Mouse (Mus musculus) neural tube, embryonic 13.5 days (tissue): ENCODE measurements around the gene Man2a1. TPM values are rescaled to one million over a fixed set of nuclear protein-coding genes. Genes with fewer than 3 reads are reported as not detected.
A peak's percentile ranks its signal among the peaks of the same experiment; 100 is the strongest.

ENCODE experiments used
- ATAC-seq: fragments of 200-750 bp; cut with Nextera tagmentation; 2 replicates; pipeline ENCODE4 v1.8.0; 2017; ENCODE audit warnings: low read depth, mild to moderate bottlenecking, moderate TSS enrichment, moderate library complexity
- H3K27ac ChIP-seq: fragments of 300-500 bp; sonication (generic); replicated peaks from 2 replicates; pipeline ENCODE4 v1.5.1; 2015; ENCODE audit warnings: moderate library complexity, mild to moderate bottlenecking, inconsistent platforms
- H3K27me3 ChIP-seq: fragments of 300-500 bp; sonication (generic); 2 replicates; pipeline ENCODE4 v1.6.1; 2015; ENCODE audit warnings: mild to moderate bottlenecking, inconsistent platforms
- H3K36me3 ChIP-seq: fragments of 300-500 bp; sonication (generic); 2 replicates; pipeline ENCODE4 v1.6.1; 2015; ENCODE audit warnings: mild to moderate bottlenecking, inconsistent platforms
- H3K4me1 ChIP-seq: fragments of 300-500 bp; sonication (generic); replicated peaks from 2 replicates; pipeline ENCODE4 v1.6.1; 2015; ENCODE audit warnings: inconsistent platforms
- H3K4me2 ChIP-seq: fragments of 300-500 bp; sonication (generic); 2 replicates; pipeline ENCODE4 v1.6.1; 2015; ENCODE audit warnings: inconsistent platforms, mild to moderate bottlenecking, moderate library complexity
- H3K4me3 ChIP-seq: fragments of 300-500 bp; sonication (generic); 2 replicates; pipeline ENCODE4 v1.5.1; 2015; ENCODE audit warnings: mild to moderate bottlenecking, inconsistent platforms
- H3K9ac ChIP-seq: fragments of 300-500 bp; sonication (generic); 2 replicates; pipeline ENCODE4 v1.6.1; 2015; ENCODE audit warnings: moderate library complexity, mild to moderate bottlenecking, inconsistent platforms
- H3K9me3 ChIP-seq: fragments of 300-500 bp; sonication (generic); 2 replicates; pipeline ENCODE4 v1.6.1; 2016; ENCODE audit warnings: inconsistent platforms
- WGBS: fragments of 180-500 bp; shearing (Covaris S2); methylation state at CpG from one replicate; pipeline ENCODE4 v1.1.7; 2015; 5-methylcytosine and 5-hydroxymethylcytosine counted together
- polyA plus RNA-seq: library from polyadenylated mRNA; unstranded; fragments of >200 nt; fragmentation: Nextera tagmentation; extraction: Ambion mirVana; gene quantifications from 2 replicates; pipeline ENCODE4 v1.2.1, GENCODE M21; 2015

Gene Man2a1
- polyA plus RNA-seq, 1 experiment from 2014 or later: 5.3 TPM

GRCm38 (mm10) chr17:64643644-64644043 lies 43.1 kb downstream of the Man2a1 start:
- peaks cover 23% of the 10 kb centered on the region for H3K4me1 ChIP-seq
- no peak overlapping the region for H3K4me3 ChIP-seq
- H3K9ac ChIP-seq: no peak overlapping the region
- H3K36me3 ChIP-seq: no peaks in the 10 kb centered on the region
- H3K27ac ChIP-seq: no peak overlapping the region
- no peaks in the 10 kb centered on the region for H3K9me3 ChIP-seq
- no peaks in the 10 kb centered on the region for H3K27me3 ChIP-seq
- H3K4me2 ChIP-seq: no peak overlapping the region
- ATAC-seq: no peak
- WGBS: 28% methylated on average over 7 of the region's 7 CpGs

- H3K4me3 ChIP-seq: no peak overlapping the region
- 82% methylated on average over 8 of the region's 8 CpGs for WGBS
- ATAC-seq: no peak
- no peak overlapping the region for H3K9ac ChIP-seq
- no peaks in the 10 kb centered on the region for H3K36me3 ChIP-seq
- no peaks in the 10 kb centered on the region for H3K9me3 ChIP-seq
- no peaks in the 10 kb centered on the region for H3K27me3 ChIP-seq
- no peak overlapping the region for H3K27ac ChIP-seq
- H3K4me1 ChIP-seq: peaks cover 23% of the 10 kb centered on the region
- no peak overlapping the region for H3K4me2 ChIP-seq
Measured at GRCm38 (mm10) chr17:64644888-64645605, 44.5 kb downstream of the Man2a1 start.

- H3K4me3 ChIP-seq: no peak overlapping the region
- H3K27ac ChIP-seq: no peak overlapping the region
- no peaks in the 10 kb centered on the region for H3K27me3 ChIP-seq
- H3K36me3 ChIP-seq: peaks cover 10% of the 10 kb centered on the region
- no peak overlapping the region for H3K4me2 ChIP-seq
- no peak for ATAC-seq
- peaks cover 14% of the 10 kb centered on the region for H3K4me1 ChIP-seq
- H3K9ac ChIP-seq: no peak overlapping the region
- H3K9me3 ChIP-seq: peaks cover 3% of the 10 kb centered on the region; the same call in 1 of the 2 replicates
- WGBS: 82% methylated on average over 9 of the region's 9 CpGs
Measured at GRCm38 (mm10) chr17:64647396-64647795, 46.9 kb downstream of the Man2a1 start.

- no peak overlapping the region for H3K4me2 ChIP-seq
- 77% methylated on average over 9 of the region's 9 CpGs for WGBS
- H3K4me3 ChIP-seq: no peak overlapping the region
- no peak for ATAC-seq
- peaks cover 7% of the 10 kb centered on the region; the same call in 1 of the 2 replicates for H3K9me3 ChIP-seq
- H3K9ac ChIP-seq: no peak overlapping the region
- H3K4me1 ChIP-seq: no peaks in the 10 kb centered on the region
- H3K27ac ChIP-seq: no peak overlapping the region
- no peaks in the 10 kb centered on the region for H3K27me3 ChIP-seq
- H3K36me3 ChIP-seq: peaks cover 20% of the 10 kb centered on the region
Measured at GRCm38 (mm10) chr17:64650702-64651101, 50.2 kb downstream of the Man2a1 start.

- WGBS: 90% methylated on average over 2 of the region's 2 CpGs
- no peak overlapping the region for H3K4me3 ChIP-seq
- H3K27me3 ChIP-seq: no peaks in the 10 kb centered on the region
- H3K9ac ChIP-seq: no peak overlapping the region
- peaks cover 7% of the 10 kb centered on the region; the same call in 1 of the 2 replicates for H3K9me3 ChIP-seq
- H3K4me2 ChIP-seq: no peak overlapping the region
- H3K4me1 ChIP-seq: no peaks in the 10 kb centered on the region
- no peak for ATAC-seq
- peaks cover 24% of the 10 kb centered on the region for H3K36me3 ChIP-seq
- H3K27ac ChIP-seq: no peak overlapping the region
Measured at GRCm38 (mm10) chr17:64653621-64654020, 53.1 kb downstream of the Man2a1 start.

GRCm38 (mm10) chr17:64659682-64660081 lies 59.1 kb downstream of the Man2a1 start:
- no peak overlapping the region for H3K4me2 ChIP-seq
- no peak overlapping the region for H3K4me3 ChIP-seq
- H3K9ac ChIP-seq: no peak overlapping the region
- H3K4me1 ChIP-seq: no peaks in the 10 kb centered on the region
- H3K27ac ChIP-seq: no peak overlapping the region
- no peaks in the 10 kb centered on the region for H3K27me3 ChIP-seq
- ATAC-seq: no peak
- peaks cover 21% of the 10 kb centered on the region for H3K36me3 ChIP-seq
- H3K9me3 ChIP-seq: no peaks in the 10 kb centered on the region
- 93% methylated on average over 4 of the region's 4 CpGs for WGBS

GRCm38 (mm10) chr17:64666518-64666917 lies 66.0 kb downstream of the Man2a1 start:
- H3K36me3 ChIP-seq: peaks cover 19% of the 10 kb centered on the region
- 76% methylated on average over 4 of the region's 4 CpGs for WGBS

GRCm38 (mm10) chr17:64668504-64668903 lies 68.0 kb downstream of the Man2a1 start:
- Histone ChIP-seq H3K4me3 (no peak overlapping the region), H3K4me1 (no peaks in the 10 kb centered on the region; the same call in 1 of the 2 replicates), H3K9me3 (no peaks in the 10 kb centered on the region), H3K4me2 (no peak overlapping the region), H3K27ac (no peak overlapping the region), H3K9ac (no peak overlapping the region), H3K36me3 (peaks cover 30% of the 10 kb centered on the region), H3K27me3 (no peaks in the 10 kb centered on the region)
- WGBS: 73% methylated on average over 5 of the region's 5 CpGs
- ATAC-seq: no peak

More at GRCm38 (mm10) chr17:64666518-64666917, 66.0 kb downstream of the Man2a1 start:
- Histone ChIP-seq H3K4me2 (no peak overlapping the region), H3K27ac (no peak overlapping the region), H3K9me3 (no peaks in the 10 kb centered on the region), H3K27me3 (no peaks in the 10 kb centered on the region), H3K9ac (no peak overlapping the region), H3K4me3 (no peak overlapping the region), H3K4me1 (no peaks in the 10 kb centered on the region; the same call in 1 of the 2 replicates)
- ATAC-seq: no peak

GRCm38 (mm10) chr17:64674401-64674800 lies 73.9 kb downstream of the Man2a1 start:
- Histone ChIP-seq H3K9ac (no peak overlapping the region), H3K27me3 (no peaks in the 10 kb centered on the region), H3K27ac (no peak overlapping the region), H3K9me3 (no peaks in the 10 kb centered on the region), H3K4me3 (no peak overlapping the region), H3K4me1 (0 out of 2 replicates have a peak, but pooled peaks cover 3% of the 10 kb centered on the region), H3K36me3 (peaks cover 46% of the 10 kb centered on the region), H3K4me2 (no peak overlapping the region)
- 97% methylated on average over 1 of the region's 1 CpGs for WGBS
- no peak for ATAC-seq

- 96% methylated on average over 6 of the region's 6 CpGs for WGBS
- no peak for ATAC-seq
Measured at GRCm38 (mm10) chr17:64674980-64675379, 74.4 kb downstream of the Man2a1 start.

GRCm38 (mm10) chr17:64676735-64677469 lies 76.4 kb downstream of the Man2a1 start:
- ATAC-seq: peak; percentile 72
- Histone ChIP-seq H3K27me3 (no peaks in the 10 kb centered on the region), H3K27ac (no peak overlapping the region), H3K4me2 (no peak overlapping the region), H3K4me3 (no peak overlapping the region), H3K9ac (no peak overlapping the region), H3K9me3 (no peaks in the 10 kb centered on the region), H3K36me3 (peaks cover 26% of the 10 kb centered on the region), H3K4me1 (0 out of 2 replicates have a peak, but pooled peaks cover 3% of the 10 kb centered on the region)
- WGBS: 71% methylated on average over 10 of the region's 10 CpGs

More at GRCm38 (mm10) chr17:64674980-64675379, 74.4 kb downstream of the Man2a1 start:
- H3K27ac ChIP-seq: no peak overlapping the region
- H3K36me3 ChIP-seq: peaks cover 41% of the 10 kb centered on the region
- no peak overlapping the region for H3K4me3 ChIP-seq
- no peaks in the 10 kb centered on the region for H3K27me3 ChIP-seq
- no peak overlapping the region for H3K4me2 ChIP-seq
- H3K9me3 ChIP-seq: no peaks in the 10 kb centered on the region
- no peak overlapping the region for H3K9ac ChIP-seq
- 0 out of 2 replicates have a peak, but pooled peaks cover 3% of the 10 kb centered on the region for H3K4me1 ChIP-seq

- no peaks in the 10 kb centered on the region for H3K36me3 ChIP-seq
- ATAC-seq: no peak
- 94% methylated on average over 3 of the region's 3 CpGs for WGBS
- H3K4me2 ChIP-seq: no peak overlapping the region
- no peak overlapping the region for H3K9ac ChIP-seq
- no peak overlapping the region for H3K4me3 ChIP-seq
- no peak overlapping the region for H3K27ac ChIP-seq
- no peaks in the 10 kb centered on the region for H3K27me3 ChIP-seq
- no peaks in the 10 kb centered on the region for H3K9me3 ChIP-seq
- H3K4me1 ChIP-seq: 0 out of 2 replicates have a peak, but pooled peaks cover 3% of the 10 kb centered on the region
Measured at GRCm38 (mm10) chr17:64681461-64681860, 80.9 kb downstream of the Man2a1 start.
